Mouse (Mus musculus) ES-E14 (cell line): ENCODE data around the gene Gm10197. TPM values are rescaled to one million over a fixed set of nuclear protein-coding genes. Genes with fewer than 3 reads are reported as not detected.
A peak's percentile ranks its signal among the peaks of the same experiment; 100 is the strongest.

Source experiments
- DNase-seq: peaks from one replicate; pipeline ENCODE4 v3.0.0-alpha.2; 2013; ENCODE audit warnings: low read depth, low spot score
- H3K27ac ChIP-seq: 2 replicates; pipeline ENCODE4 v1.5.1; 2012; ENCODE audit warnings: low read depth, mild to moderate bottlenecking, low read length, moderate library complexity, mixed read lengths; ENCODE audit not compliant: poor library complexity, insufficient read depth, severe bottlenecking
- H3K36me3 ChIP-seq: 2 replicates; pipeline ENCODE4 v1.6.1; 2012; ENCODE audit warnings: mild to moderate bottlenecking, low read length, moderate library complexity, mixed read lengths; ENCODE audit not compliant: control insufficient read depth, poor library complexity, insufficient read depth, severe bottlenecking
- H3K4me1 ChIP-seq, 2 experiments: fragments of 150-350 bp in 1 of 2; sonication (generic) in 1 of 2; 2 replicates each; pipeline ENCODE4 v1.6.1; 2012; ENCODE audit warnings: low read length in 2 of 2, mild to moderate bottlenecking in 1 of 2, mixed read lengths in 1 of 2; ENCODE audit not compliant: control insufficient read depth in 2 of 2, insufficient read depth in 2 of 2, poor library complexity in 1 of 2
- H3K4me3 ChIP-seq, 2 experiments: fragments of 150-350 bp in 1 of 2; sonication (generic) in 1 of 2; 2 replicates each; pipeline ENCODE4 v1.5.1; 2012; ENCODE audit warnings: low read length in 2 of 2, low read depth in 1 of 2, mild to moderate bottlenecking in 1 of 2, mixed read lengths in 1 of 2; ENCODE audit not compliant: insufficient read depth in 1 of 2, poor library complexity in 1 of 2, severe bottlenecking in 1 of 2
- H3K9ac ChIP-seq: 2 replicates; pipeline ENCODE4 v1.6.1; 2012; ENCODE audit warnings: low read depth, mild to moderate bottlenecking, low read length, mixed read lengths; ENCODE audit not compliant: poor library complexity, insufficient read depth, severe bottlenecking
- H3K9me3 ChIP-seq: fragments of 150-350 bp; sonication (generic); 2 replicates; pipeline ENCODE4 v1.6.1; 2012; ENCODE audit warnings: low read depth, mild to moderate bottlenecking, low read length; ENCODE audit not compliant: control insufficient read depth, insufficient read depth
- CHD2 ChIP-seq: IDR thresholded peaks from 2 replicates; pipeline ENCODE4 v1.6.1; 2014; ENCODE audit warnings: mild to moderate bottlenecking, low read depth, low read length, inconsistent platforms
- HCFC1 ChIP-seq: IDR thresholded peaks from 2 replicates; pipeline ENCODE4 v1.6.1; 2012; ENCODE audit warnings: low read length, inconsistent platforms, borderline replicate concordance; ENCODE audit not compliant: insufficient read depth
- MAFK ChIP-seq: IDR thresholded peaks from 2 replicates; pipeline ENCODE4 v1.6.1; 2014; ENCODE audit warnings: mild to moderate bottlenecking, low read depth, low read length, inconsistent platforms; ENCODE audit not compliant: insufficient read depth
- ZC3H11A ChIP-seq: IDR thresholded peaks from 2 replicates; pipeline ENCODE4 v1.6.1; 2012; ENCODE audit warnings: low read depth, mild to moderate bottlenecking, inconsistent platforms, low read length, borderline replicate concordance
- ZNF384 ChIP-seq: IDR thresholded peaks from 2 replicates; pipeline ENCODE4 v1.6.1; 2012; ENCODE audit warnings: low read depth, low read length, inconsistent platforms
- in situ Hi-C, 2 experiments: fragments of 600-800 bp; cut with MboI; formaldehyde crosslinking; loops; one replicate each; pipeline ENCODE4 v1.15.1; 2025; ENCODE audit warnings: low sequenced_read_pairs in 2 of 2, inconsistent platforms in 1 of 2; ENCODE audit not compliant: unreplicated experiment in 2 of 2
- total RNA-seq: library from RNA; depleted of rRNA; stranded (reverse); fragments of 300-350 nt; gene quantifications from 2 replicates; pipeline ENCODE4 v1.2.3, GENCODE M21; 2012

The Gm10197 gene
- total RNA-seq, 1 experiment = not detected

DNA sequence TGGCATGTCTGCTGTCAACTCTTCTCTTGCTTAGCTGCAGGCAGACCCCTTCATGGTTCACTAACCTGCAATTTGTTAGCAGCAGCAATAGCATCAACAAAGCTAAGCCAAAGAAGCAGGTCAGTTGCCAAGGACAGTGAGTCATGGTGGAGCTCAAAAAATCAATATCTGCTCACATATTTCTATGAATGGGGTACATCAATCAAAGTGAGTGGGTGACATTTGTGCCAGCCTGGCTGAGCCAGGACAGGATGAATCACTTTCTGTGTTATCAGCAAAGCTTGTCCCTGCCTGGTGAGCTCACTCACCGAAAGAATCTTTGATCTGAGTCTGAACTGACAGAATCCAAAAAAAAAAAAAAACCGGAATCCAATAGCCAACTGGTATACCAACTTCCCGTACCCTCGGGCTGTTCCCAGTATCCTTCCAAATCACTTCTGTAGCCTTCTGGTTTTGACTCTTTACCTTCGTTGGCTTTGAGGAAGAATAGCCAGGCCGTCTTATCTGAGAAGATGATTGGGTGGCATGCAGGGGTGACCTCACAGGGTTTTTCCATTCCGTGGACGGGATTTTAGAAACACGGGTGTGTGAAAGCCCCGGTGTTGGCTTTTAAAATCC lies 32.8 kb upstream of the Gm10197 start:
- TF ChIP-seq MAFK (no peak), ZC3H11A (no peak), ZNF384 (peak; percentile 51; the same call in 1 of the 2 replicates)
- H3K4me3 ChIP-seq = no peak overlapping the region
- no peak overlapping the region for H3K9ac ChIP-seq
- no peaks in the 10 kb centered on the region for H3K9me3 ChIP-seq
- H3K4me1 ChIP-seq = peaks cover 0 to 3% of the 10 kb centered on the region in 2 experiments; a peak in 1 of 4 replicates
- H3K27ac ChIP-seq = no peak overlapping the region
- no peaks in the 10 kb centered on the region for H3K36me3 ChIP-seq
- no peak for DNase-seq
- in situ Hi-C loops = loop anchor here in 1 of 2 experiments (10.0 kb wide), 1 partner anchor 170 kb away; no protein-coding TSS in a partner anchor

DNA sequence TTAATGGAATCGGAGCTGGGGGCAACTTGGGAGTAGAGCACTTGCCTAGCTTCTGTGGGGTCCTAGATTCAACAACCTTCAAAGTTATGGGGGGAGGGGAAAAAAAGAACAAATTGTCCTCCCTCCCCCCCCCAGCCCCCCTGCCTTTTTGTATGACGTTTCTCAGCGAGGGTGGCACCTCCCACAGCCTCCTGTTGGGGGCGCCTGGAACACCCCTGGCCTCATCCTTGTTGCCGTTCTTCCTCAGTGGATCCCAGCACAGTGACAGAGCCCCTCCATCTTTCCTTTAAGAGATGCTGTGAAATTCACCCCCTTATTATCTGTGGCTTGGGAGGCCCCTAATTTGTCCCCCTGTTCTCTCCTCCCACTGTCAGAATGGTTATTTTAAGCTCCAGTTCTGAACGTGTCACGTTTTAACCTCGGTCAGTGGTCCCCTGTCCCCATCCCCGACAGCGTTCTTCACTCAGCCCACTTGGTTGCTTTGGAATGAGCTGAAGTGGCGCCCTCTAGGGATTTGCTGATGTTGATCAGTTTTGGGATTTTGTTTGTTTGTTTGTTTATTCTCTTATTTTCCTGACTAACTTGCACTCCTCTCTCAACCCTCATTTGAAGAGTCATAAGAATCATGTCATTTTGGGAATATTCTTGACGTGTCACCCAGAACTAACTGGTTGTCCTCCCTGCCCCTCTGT lies 31.3 kb upstream of the Gm10197 start:
- no peak for TF ChIP-seq HCFC1
- no peak for TF ChIP-seq ZNF384
- TF ChIP-seq ZC3H11A = no peak
- TF ChIP-seq CHD2 = no peak
- TF ChIP-seq MAFK = no peak
- in situ Hi-C loops = loop anchor here in 1 of 2 experiments (10.0 kb wide), 1 partner anchor 172 kb away; no protein-coding TSS in a partner anchor
- no peaks in the 10 kb centered on the region for H3K36me3 ChIP-seq
- peak overlapping the region; percentile 26 to 74; a peak in 3 of 4 replicates for H3K4me3 ChIP-seq
- no peak overlapping the region for H3K9ac ChIP-seq
- H3K27ac ChIP-seq = no peak overlapping the region
- DNase-seq = no peak
- H3K4me1 ChIP-seq = peaks cover under 1 to 3% of the 10 kb centered on the region in 2 experiments; a peak in 2 of 4 replicates
- H3K9me3 ChIP-seq = no peaks in the 10 kb centered on the region

- in situ Hi-C loops = loop anchor here in 1 of 2 experiments (10.0 kb wide), 1 partner anchor 174 kb away; no protein-coding TSS in a partner anchor
- peaks cover 3 to 5% of the 10 kb centered on the region in 2 experiments; a peak in 3 of 4 replicates for H3K4me1 ChIP-seq
- TF ChIP-seq ZNF384 (no peak), ZC3H11A (no peak), CHD2 (no peak), MAFK (no peak), HCFC1 (no peak)
These were observed 29.0 kb upstream of the Gm10197 start for GRCm38 (mm10) chr19:53400332-53401110.

DNA sequence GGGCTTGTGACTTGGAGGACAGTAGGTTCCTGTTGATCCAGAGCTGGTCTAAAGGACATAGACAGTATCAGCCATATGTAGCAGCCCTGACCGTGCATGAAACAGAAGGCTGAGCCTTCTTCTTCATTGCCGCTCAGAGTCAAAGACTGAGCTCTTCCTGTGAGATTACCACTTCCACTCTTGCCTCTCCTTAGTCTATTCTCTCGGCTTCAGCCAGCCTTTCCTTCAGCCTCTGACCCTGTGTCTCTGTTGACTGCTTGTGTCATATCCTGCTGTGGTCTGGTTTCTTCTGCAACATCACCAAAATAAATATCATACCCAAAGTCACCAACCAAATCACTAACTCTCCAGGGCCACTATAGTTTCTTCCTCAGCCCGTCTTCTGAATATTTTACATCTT lies 27.6 kb upstream of the Gm10197 start:
- no peak overlapping the region for H3K27ac ChIP-seq
- H3K9ac ChIP-seq = no peak overlapping the region
- H3K9me3 ChIP-seq = no peaks in the 10 kb centered on the region
- no peak overlapping the region for H3K4me3 ChIP-seq
- no peak for DNase-seq
- TF ChIP-seq HCFC1 (no peak), ZNF384 (no peak), ZC3H11A (no peak), CHD2 (no peak), MAFK (no peak)
- H3K4me1 ChIP-seq = peaks cover 2 to 3% of the 10 kb centered on the region in 2 experiments; a peak in 3 of 4 replicates
- in situ Hi-C loops = loop anchor here in 1 of 2 experiments (10.0 kb wide), 1 partner anchor 176 kb away; no protein-coding TSS in a partner anchor
- H3K36me3 ChIP-seq = no peaks in the 10 kb centered on the region

More at GRCm38 (mm10) chr19:53400332-53401110, 29.0 kb upstream of the Gm10197 start:
- no peaks in the 10 kb centered on the region for H3K9me3 ChIP-seq
- no peak overlapping the region for H3K4me3 ChIP-seq
- no peaks in the 10 kb centered on the region for H3K36me3 ChIP-seq
- no peak overlapping the region for H3K27ac ChIP-seq
- no peak for DNase-seq
- H3K9ac ChIP-seq = no peak overlapping the region
